Mouse (Mus musculus) mouse embryonic stem cell (cell line): ENCODE data around the gene Btrc.

Experiments used
- in situ Hi-C, 2 experiments: fragments of 300-500 bp; cut with MboI; formaldehyde crosslinking; loops; 1 replicate in 1 of 2; 3 replicates in 1 of 2; pipeline ENCODE4 v1.14.3; 2019 to 2020; ENCODE audit warnings: low sequenced_read_pairs in 2 of 2, low pct_unique_long_range_greater_than_20kb in 1 of 2, mixed read lengths in 1 of 2; ENCODE audit not compliant: unreplicated experiment in 1 of 2

The Btrc gene

GRCm38 (mm10) chr19:45456896-45457295 lies 93.4 kb downstream of the Btrc start:
- in situ Hi-C loops = no loop called here

DNA sequence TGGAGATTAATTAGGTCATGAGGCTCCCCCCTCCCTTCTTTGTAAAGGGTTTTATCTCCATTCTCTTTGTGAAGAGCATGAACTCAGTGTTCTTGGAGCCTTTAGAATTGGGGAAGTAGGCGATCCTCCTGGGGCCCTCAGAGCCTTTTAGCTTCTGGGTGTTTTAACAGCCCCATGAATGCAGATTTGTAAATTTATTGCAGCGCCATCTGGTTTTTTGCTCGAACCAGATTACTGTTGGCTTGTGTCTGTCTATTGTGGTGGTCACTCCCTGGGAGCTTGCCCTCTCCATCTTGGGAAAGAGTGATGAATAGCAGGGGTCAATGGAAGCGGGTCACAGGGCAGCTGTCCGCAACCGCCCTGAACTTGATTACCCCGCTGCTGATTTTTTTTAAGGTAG lies 95.2 kb downstream of the Btrc start:
- in situ Hi-C loops = no loop called here

- in situ Hi-C loops = no loop called here
Observed at GRCm38 (mm10) chr19:45459931-45460665, 96.6 kb downstream of the Btrc start.

GRCm38 (mm10) chr19:45460749-45461736 lies 97.5 kb downstream of the Btrc start:
- in situ Hi-C loops = no loop called here

GRCm38 (mm10) chr19:45469760-45470159 lies 106.2 kb downstream of the Btrc start:
- in situ Hi-C loops = no loop called here

GRCm38 (mm10) chr19:45472691-45473520 lies 109.4 kb downstream of the Btrc start:
- in situ Hi-C loops = no loop called here

DNA sequence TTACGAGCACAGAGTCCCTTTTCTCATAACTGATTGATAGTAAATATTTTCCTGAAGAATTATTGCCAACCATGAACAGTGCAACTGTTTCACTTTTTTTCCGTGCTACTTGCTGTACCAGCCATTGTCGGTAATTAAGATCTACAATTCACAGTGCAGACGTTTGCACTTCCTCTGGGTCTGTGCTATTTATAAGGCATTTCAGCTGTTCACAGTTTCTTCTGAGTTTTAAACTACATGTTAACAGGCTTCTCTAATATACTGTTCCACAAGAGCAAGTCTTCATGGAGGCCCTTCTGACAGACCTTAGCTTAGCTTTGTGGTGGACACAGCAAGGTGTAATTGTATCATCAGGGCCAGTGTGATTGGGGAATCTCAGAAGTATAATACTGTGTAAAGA lies 111.2 kb downstream of the Btrc start:
- in situ Hi-C loops = no loop called here

DNA sequence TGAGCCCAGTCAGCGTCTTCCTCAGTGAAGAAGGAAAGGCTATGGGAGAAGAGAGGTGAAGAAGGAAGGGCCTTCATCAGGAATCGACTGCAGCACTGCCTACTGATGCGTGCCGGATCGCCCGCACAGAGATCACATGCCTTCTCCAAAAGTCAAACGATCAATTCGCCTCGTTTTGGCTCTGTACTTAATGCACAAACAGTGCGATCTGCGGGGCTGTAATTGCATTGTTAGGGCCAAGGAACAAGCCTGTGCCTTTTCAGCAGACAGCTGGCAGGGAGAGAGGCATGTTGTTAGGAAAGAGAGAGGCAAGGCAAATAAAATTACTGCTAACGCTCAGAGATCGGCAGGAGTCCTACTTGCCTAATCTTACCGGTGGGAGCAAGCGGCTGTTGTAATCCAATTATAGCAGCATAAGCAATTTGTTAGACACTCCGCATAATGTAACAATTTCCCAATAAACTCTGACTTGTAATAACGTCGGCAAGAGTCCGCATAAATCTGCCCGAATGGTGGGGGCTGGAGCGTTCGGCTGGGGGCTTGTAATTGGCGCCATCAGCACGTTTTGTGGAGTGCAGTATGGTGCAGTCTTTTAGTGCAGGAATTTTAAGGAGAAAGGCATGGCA lies 112.5 kb downstream of the Btrc start:
- in situ Hi-C loops = no loop called here

DNA sequence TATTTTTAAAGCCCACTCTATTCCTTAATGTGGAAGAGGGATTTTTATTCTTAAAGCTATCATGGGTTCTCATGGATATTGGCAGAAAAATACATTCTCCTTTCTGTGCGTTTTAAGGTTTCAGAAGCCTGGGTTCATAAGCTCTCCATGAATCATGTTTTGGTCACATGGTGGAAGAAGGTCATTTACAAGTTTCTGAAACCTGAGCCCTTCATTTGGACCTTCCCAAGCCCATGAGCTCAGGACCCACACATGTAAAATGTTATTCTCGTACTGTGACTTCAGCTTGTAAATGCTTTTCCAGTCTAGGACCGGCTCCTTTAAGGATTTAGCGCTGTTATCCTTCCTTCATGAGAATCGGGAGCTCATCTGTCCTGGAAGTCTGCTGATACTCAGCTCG lies 116.0 kb downstream of the Btrc start:
- in situ Hi-C loops = no loop called here

- in situ Hi-C loops = no loop called here
Observed at GRCm38 (mm10) chr19:45480490-45480889, 117.0 kb downstream of the Btrc start.

DNA sequence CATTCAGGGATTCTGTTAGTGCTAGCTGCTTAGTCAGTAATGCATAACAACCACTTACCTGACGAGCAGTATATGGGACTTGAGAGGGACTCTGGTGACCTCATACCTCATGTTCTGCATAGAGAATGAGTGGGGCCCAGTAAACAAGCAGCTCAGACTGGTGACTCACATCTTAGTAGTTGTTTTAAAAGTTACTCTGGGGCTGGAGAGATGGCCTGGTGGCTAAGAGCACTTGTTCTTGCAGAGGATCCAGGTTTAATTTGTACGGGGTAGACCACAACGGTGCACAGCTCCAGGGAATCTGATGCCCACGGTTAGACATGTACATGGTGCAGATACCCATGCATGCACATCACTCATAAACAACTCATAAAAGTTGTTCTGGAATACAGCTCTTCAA lies 117.4 kb downstream of the Btrc start:
- in situ Hi-C loops = no loop called here

DNA sequence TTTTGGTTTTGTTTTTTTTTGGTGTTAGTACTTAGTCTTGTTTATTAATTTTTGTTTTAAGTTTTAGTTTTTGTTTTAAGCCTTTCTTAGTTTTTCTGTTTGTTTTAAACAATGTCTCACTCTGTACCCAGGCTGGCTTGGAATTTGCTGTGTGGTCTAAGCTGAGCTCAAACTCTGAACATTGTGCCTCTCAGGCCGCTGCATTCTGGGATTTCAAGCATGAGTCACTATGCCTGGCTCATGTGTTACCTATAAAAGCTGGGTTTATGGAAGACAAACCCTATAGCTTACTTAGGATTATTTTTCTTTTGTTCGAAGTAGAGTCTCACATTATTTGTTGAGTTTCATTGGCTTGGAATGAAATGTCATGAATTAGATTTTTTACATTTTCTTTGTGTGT lies 119.9 kb downstream of the Btrc start:
- in situ Hi-C loops = no loop called here

DNA sequence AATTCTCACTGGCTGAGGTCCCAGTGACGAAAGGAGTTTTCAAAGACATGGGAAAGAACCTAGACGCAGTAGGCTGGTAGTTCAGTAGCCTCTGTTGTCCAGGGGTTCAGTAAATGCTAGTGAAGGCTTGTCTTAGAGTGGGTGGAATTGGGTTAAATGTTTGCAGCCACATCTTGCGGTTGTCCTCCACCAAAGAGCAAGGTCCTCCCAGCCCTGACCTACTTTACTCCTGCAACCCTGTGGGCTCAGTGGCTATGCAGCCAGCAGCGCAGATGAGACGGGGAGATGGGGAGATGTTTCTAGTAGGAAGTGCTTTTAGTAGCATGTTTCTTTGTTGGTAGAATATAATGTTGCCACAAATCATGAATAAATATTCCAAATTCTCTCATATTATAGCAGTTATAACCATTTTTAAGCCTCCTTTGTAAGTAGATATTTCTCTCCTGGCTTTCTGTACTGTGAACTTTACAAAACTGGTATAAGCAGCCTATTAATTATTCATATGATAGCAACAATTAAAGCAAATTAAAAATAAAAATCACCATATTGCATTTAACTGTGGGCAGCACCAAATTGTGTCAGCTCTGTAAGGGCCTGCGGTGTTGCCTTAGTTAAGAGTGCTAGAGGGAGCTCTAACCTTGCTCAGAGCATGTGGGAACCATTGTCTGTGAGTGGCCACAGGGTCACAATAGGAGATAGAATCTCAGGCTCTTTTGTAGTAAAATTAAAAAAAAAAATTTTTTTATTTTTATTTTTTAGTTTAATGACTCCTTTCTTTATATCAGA lies 122.9 kb downstream of the Btrc start:
- in situ Hi-C loops = no loop called here

- in situ Hi-C loops = no loop called here
Observed at GRCm38 (mm10) chr19:45486992-45487387, 123.5 kb downstream of the Btrc start.

DNA sequence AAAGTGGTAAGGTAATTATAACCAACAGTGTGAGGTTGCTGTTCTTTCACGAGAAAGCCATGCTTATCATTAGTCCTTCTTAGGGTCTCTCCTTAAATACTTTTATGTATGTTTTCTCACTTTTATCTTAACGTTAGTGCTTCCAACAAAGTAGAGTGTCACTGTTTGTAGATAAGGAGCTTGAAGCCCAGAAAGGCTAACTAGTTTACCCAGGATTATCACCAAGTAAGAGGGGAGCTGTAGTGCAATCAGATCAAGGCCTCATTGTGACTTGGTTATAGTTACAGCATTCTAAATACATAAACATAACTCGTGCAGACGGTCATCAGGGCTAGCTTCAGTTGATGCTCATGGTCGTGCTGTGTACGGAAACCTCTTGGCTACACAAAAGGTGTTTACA lies 126.4 kb downstream of the Btrc start:
- in situ Hi-C loops = no loop called here

GRCm38 (mm10) chr19:45491246-45491645 lies 127.7 kb downstream of the Btrc start:
- in situ Hi-C loops = no loop called here

DNA sequence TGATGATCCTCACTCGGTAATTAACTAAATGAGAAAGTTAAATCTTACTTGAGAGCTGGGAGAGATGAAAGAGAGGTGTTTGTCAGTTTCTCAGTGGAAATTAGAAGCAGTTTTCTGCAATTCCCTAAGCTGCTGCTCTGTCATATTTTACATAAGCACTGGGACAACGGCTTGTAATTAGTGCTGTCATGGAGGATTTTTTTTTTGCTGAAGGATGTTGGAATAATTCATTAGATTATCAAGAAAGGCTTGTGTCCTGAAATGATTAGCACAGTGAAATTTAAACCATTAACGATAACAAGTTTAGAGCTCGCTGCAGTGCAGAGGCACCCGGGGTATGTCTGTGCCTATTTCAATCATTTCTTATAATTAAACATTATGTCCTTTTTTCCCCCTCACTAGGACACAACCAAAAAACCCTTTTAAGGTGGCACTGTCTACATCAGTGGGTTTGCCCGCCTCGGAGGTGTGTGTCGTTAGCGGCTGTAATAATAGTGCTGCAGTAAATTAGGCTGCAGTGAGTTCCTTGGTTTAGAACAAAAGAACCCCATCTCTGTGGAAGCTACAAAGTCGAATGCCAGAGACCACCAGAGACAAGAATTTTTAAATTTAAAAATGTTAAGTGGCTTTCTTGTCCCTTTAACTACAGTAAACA lies 130.7 kb downstream of the Btrc start:
- in situ Hi-C loops = no loop called here
